Mouse (Mus musculus) liver, embryonic 13.5 days (tissue): ENCODE measurements around the gene Zfp975. TPM values are rescaled to one million over a fixed set of nuclear protein-coding genes. Genes with fewer than 3 reads are reported as not detected.
A peak's percentile ranks its signal among the peaks of the same experiment; 100 is the strongest.
"Not testable (repeated sequence)": the region's sequence is repeated elsewhere in the genome, so short reads cannot be mapped to it uniquely, and the experiment has no call there.

ENCODE experiments used
- ATAC-seq: fragments of 200-750 bp; cut with Nextera tagmentation; 2 replicates; pipeline ENCODE4 v1.8.0; 2017; ENCODE audit warnings: low read depth, mild to moderate bottlenecking, moderate number of reproducible peaks, moderate library complexity
- DNase-seq: peaks from one replicate; pipeline ENCODE4 v3.0.0; 2022
- H3K27ac ChIP-seq: fragments of 300-500 bp; sonication (generic); 2 replicates; pipeline ENCODE4 v1.5.1; 2015; ENCODE audit warnings: moderate library complexity, mild to moderate bottlenecking, inconsistent platforms
- H3K27me3 ChIP-seq: fragments of 300-500 bp; sonication (generic); 2 replicates; pipeline ENCODE4 v1.6.1; 2015; ENCODE audit warnings: mild to moderate bottlenecking, inconsistent platforms
- H3K36me3 ChIP-seq: fragments of 300-500 bp; sonication (generic); 2 replicates; pipeline ENCODE4 v1.6.1; 2015; ENCODE audit warnings: mild to moderate bottlenecking, inconsistent platforms
- H3K4me1 ChIP-seq: fragments of 300-500 bp; sonication (generic); replicated peaks from 2 replicates; pipeline ENCODE4 v1.6.1; 2015; ENCODE audit warnings: inconsistent platforms
- H3K4me2 ChIP-seq: fragments of 300-500 bp; sonication (generic); 2 replicates; pipeline ENCODE4 v1.6.1; 2015; ENCODE audit warnings: inconsistent platforms, mild to moderate bottlenecking, moderate library complexity
- H3K4me3 ChIP-seq: fragments of 300-500 bp; sonication (generic); replicated peaks from 2 replicates; pipeline ENCODE4 v1.5.1; 2015; ENCODE audit warnings: mild to moderate bottlenecking, inconsistent platforms
- H3K9ac ChIP-seq: fragments of 300-500 bp; sonication (generic); 2 replicates; pipeline ENCODE4 v1.6.1; 2015; ENCODE audit warnings: mild to moderate bottlenecking, inconsistent platforms
- H3K9me3 ChIP-seq: fragments of 300-500 bp; sonication (generic); replicated peaks from 2 replicates; pipeline ENCODE4 v1.6.1; 2016; ENCODE audit warnings: inconsistent platforms
- WGBS: fragments of 180-500 bp; shearing (Covaris S2); methylation state at CpG from one replicate; pipeline ENCODE4 v1.1.7; 2015; ENCODE audit not compliant: insufficient replicate concordance; 5-methylcytosine and 5-hydroxymethylcytosine counted together
- polyA plus RNA-seq: library from polyadenylated mRNA; unstranded; fragments of >200 nt; fragmentation: Nextera tagmentation; extraction: Ambion mirVana; gene quantifications from 2 replicates; pipeline ENCODE4 v1.2.1, GENCODE M21; 2015

Zfp975 gene
- 2.1 and 2.6 TPM in 2 replicates for polyA plus RNA-seq

GRCm38 (mm10) chr7:42692362-42693158 is at the start of gene Zfp975:
Gene Zfp975 (minus strand): TSS chr7:42692742.
- Histone ChIP-seq H3K4me2 (peak within 1 kb of the TSS; percentile 65), H3K9ac (peak within 1 kb of the TSS; percentile 71), H3K4me3 (peak within 1 kb of the TSS; percentile 66)
- H3K4me1 ChIP-seq, H3K9me3 ChIP-seq, H3K27ac ChIP-seq, H3K27me3 ChIP-seq, H3K36me3 ChIP-seq: not testable (repeated sequence)
- ATAC-seq (peak; percentile 100), DNase-seq (peak; percentile 78)
- under 1% methylated on average over 23 of the region's 23 CpGs for WGBS

- Histone ChIP-seq H3K4me3 (no peak overlapping the region), H3K9me3 (no peaks in the 10 kb centered on the region), H3K4me2 (no peak overlapping the region), H3K36me3 (no peaks in the 10 kb centered on the region), H3K27ac (no peak overlapping the region), H3K27me3 (no peaks in the 10 kb centered on the region), H3K9ac (no peak overlapping the region), H3K4me1 (no peaks in the 10 kb centered on the region)
- ATAC-seq = no peak
- no peak for DNase-seq
- WGBS = 76% methylated on average over 10 of the region's 10 CpGs
Observed at GRCm38 (mm10) chr7:42738536-42739210, 46.1 kb upstream of the Zfp975 start.

GRCm38 (mm10) chr7:42726917-42727316 is 34.4 kb upstream of the Zfp975 start, which contains the start of gene Gm17067:
Gene Gm17067 (minus strand): TSS chr7:42727017.
- ATAC-seq, DNase-seq, H3K27me3 ChIP-seq, H3K27ac ChIP-seq, H3K9ac ChIP-seq, H3K4me2 ChIP-seq, H3K9me3 ChIP-seq, H3K4me1 ChIP-seq, H3K36me3 ChIP-seq, H3K4me3 ChIP-seq: not testable (repeated sequence)
- 67% methylated on average over 4 of the region's 4 CpGs for WGBS

GRCm38 (mm10) chr7:42693251-42693650 is 709 bp upstream of the Zfp975 start:
- Histone ChIP-seq H3K9ac (peak overlapping the region; percentile 71), H3K4me3 (peak overlapping the region; percentile 66), H3K4me2 (peak overlapping the region; percentile 65)
- 1% methylated on average over 4 of the region's 4 CpGs for WGBS
- not testable (repeated sequence) for H3K27ac ChIP-seq, H3K36me3 ChIP-seq, ATAC-seq, H3K9me3 ChIP-seq, DNase-seq, H3K4me1 ChIP-seq, H3K27me3 ChIP-seq

- DNase-seq, H3K4me2 ChIP-seq, H3K4me3 ChIP-seq, H3K27me3 ChIP-seq, H3K9me3 ChIP-seq, H3K36me3 ChIP-seq, H3K9ac ChIP-seq, H3K27ac ChIP-seq, ATAC-seq, H3K4me1 ChIP-seq: not testable (repeated sequence)
- 71% methylated on average over 6 of the region's 6 CpGs for WGBS
Observed at GRCm38 (mm10) chr7:42680081-42680480, 12.5 kb downstream of the Zfp975 start.

GRCm38 (mm10) chr7:42679646-42680045 is 12.9 kb downstream of the Zfp975 start:
- not testable (repeated sequence) for H3K9ac ChIP-seq, H3K36me3 ChIP-seq, H3K4me2 ChIP-seq, H3K4me1 ChIP-seq, H3K27ac ChIP-seq, H3K9me3 ChIP-seq, DNase-seq, H3K4me3 ChIP-seq, ATAC-seq, H3K27me3 ChIP-seq

GRCm38 (mm10) chr7:42660140-42660539 is 32.4 kb downstream of the Zfp975 start:
- not testable (repeated sequence) for H3K27ac ChIP-seq, H3K4me2 ChIP-seq, ATAC-seq, H3K4me3 ChIP-seq, H3K4me1 ChIP-seq, DNase-seq, H3K27me3 ChIP-seq, H3K9me3 ChIP-seq, H3K36me3 ChIP-seq, H3K9ac ChIP-seq
- 55% methylated on average over 5 of the region's 5 CpGs for WGBS

GRCm38 (mm10) chr7:42655211-42655610 is 37.3 kb downstream of the Zfp975 start:
- not testable (repeated sequence) for H3K4me1 ChIP-seq, DNase-seq, H3K4me2 ChIP-seq, H3K36me3 ChIP-seq, H3K9me3 ChIP-seq, ATAC-seq, H3K9ac ChIP-seq, H3K4me3 ChIP-seq, H3K27ac ChIP-seq, H3K27me3 ChIP-seq
- WGBS = 48% methylated on average over 2 of the region's 2 CpGs

- not testable (repeated sequence) for H3K27ac ChIP-seq, ATAC-seq, H3K36me3 ChIP-seq, H3K27me3 ChIP-seq, H3K4me1 ChIP-seq, DNase-seq, H3K9me3 ChIP-seq
- peak overlapping the region; percentile 61 for H3K4me3 ChIP-seq
- H3K9ac ChIP-seq = peak overlapping the region; percentile 64; the same call in 1 of the 2 replicates
- WGBS = 17% methylated on average over 3 of the region's 3 CpGs
- H3K4me2 ChIP-seq = peak overlapping the region; percentile 64
Observed at GRCm38 (mm10) chr7:42643120-42643620, 49.4 kb downstream of the Zfp975 start.

- peak; percentile 70 for DNase-seq
- not testable (repeated sequence) for H3K36me3 ChIP-seq, H3K4me1 ChIP-seq, H3K27ac ChIP-seq, H3K9me3 ChIP-seq, H3K27me3 ChIP-seq
- WGBS = 2% methylated on average over 25 of the region's 25 CpGs
- peak within 1 kb of the TSS; percentile 61 for H3K4me3 ChIP-seq
- peak; percentile 100 for ATAC-seq
- peak within 1 kb of the TSS; percentile 64 for H3K9ac ChIP-seq
- H3K4me2 ChIP-seq = peak within 1 kb of the TSS; percentile 64
Observed at GRCm38 (mm10) chr7:42642152-42643115, 50.1 kb downstream of the Zfp975 start, which contains the start of gene Zfp976. Gene Zfp976 (minus strand): TSS chr7:42642588.

GRCm38 (mm10) chr7:42631031-42631430 is 61.5 kb downstream of the Zfp975 start:
- not testable (repeated sequence) for H3K27ac ChIP-seq, H3K9me3 ChIP-seq, H3K36me3 ChIP-seq, DNase-seq, H3K4me3 ChIP-seq, H3K27me3 ChIP-seq, H3K4me1 ChIP-seq, ATAC-seq, H3K9ac ChIP-seq, H3K4me2 ChIP-seq
